Mouse (Mus musculus): ENCODE measurements around the gene Lpcat4. TPM values are rescaled to one million over a fixed set of nuclear protein-coding genes. Genes with fewer than 3 reads are reported as not detected.

Lpcat4 gene
- total and polyA plus RNA-seq, 2 experiments from 2014 or later: 22.8 to 44.7 TPM

DNA sequence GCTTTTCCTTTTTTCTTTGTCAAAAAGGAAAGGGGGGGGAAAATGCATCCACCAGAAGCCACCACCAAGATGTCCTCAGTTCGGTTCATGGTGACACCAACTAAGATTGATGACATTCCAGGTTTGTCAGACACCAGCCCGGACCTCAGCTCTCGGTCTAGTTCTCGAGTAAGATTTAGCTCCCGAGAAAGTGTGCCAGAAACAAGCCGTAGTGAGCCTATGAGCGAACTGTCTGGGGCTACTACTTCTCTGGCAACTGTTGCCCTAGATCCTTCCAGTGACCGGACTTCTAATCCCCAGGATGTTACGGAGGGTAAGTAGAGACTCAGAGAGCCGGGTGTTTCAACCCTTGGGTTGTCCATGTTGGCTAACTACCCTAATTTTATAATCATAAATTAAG is 27.5 kb downstream of the Lpcat4 start:
- Histone ChIP-seq H3K4me1 (ENCODE audit: insufficient read depth, low read length) (peaks cover 22% of the 10 kb centered on the region), H3K9me3 (ENCODE audit: low read length) (no peaks in the 10 kb centered on the region), H3K4me2 (ENCODE audit: low read depth, low read length) (peak overlapping the region; percentile 87), H3K36me3 (ENCODE audit: insufficient read depth, low read length) (no peaks in the 10 kb centered on the region), H3K27ac (peak overlapping the region; percentile 96; the same call in 1 of the 2 replicates), H3K9ac (replicated peaks; ENCODE audit: low read length) (peak overlapping the region; percentile 85), H3K27me3 (ENCODE audit: insufficient read depth, low read length) (no peaks in the 10 kb centered on the region), H3K4me3 (ENCODE audit: low read length) (peak overlapping the region; percentile 87)
- no peak for ATAC-seq
- 19% methylated on average over 10 of the region's 10 CpGs for WGBS
- no peak for TF ChIP-seq CTCF (IDR thresholded peaks at IDR 0.05; ENCODE audit: low read depth)
- DNase-seq (ENCODE audit: low spot score): peak; percentile 27

GRCm38 (mm10) chr2:112267547-112268269 is 28.4 kb downstream of the Lpcat4 start:
- TF ChIP-seq CTCF (IDR thresholded peaks at IDR 0.05; ENCODE audit: low read depth): no peak
- Histone ChIP-seq H3K9me3 (ENCODE audit: low read length) (no peaks in the 10 kb centered on the region), H3K9ac (replicated peaks; ENCODE audit: low read length) (no peak overlapping the region; the same call in 1 of the 2 replicates), H3K4me2 (ENCODE audit: low read depth, low read length) (peak overlapping the region; percentile 87), H3K27ac (no peak overlapping the region), H3K4me1 (ENCODE audit: insufficient read depth, low read length) (peaks cover 20% of the 10 kb centered on the region), H3K36me3 (ENCODE audit: insufficient read depth, low read length) (no peaks in the 10 kb centered on the region), H3K4me3 (ENCODE audit: low read length) (peak overlapping the region; percentile 87), H3K27me3 (ENCODE audit: insufficient read depth, low read length) (no peaks in the 10 kb centered on the region)
- DNase-seq (ENCODE audit: low spot score) (no peak), ATAC-seq (no peak)
- WGBS: 68% methylated on average over 8 of the region's 8 CpGs

GRCm38 (mm10) chr2:112270011-112270410 is 30.7 kb downstream of the Lpcat4 start:
- TF ChIP-seq CTCF (IDR thresholded peaks at IDR 0.05; ENCODE audit: low read depth): no peak
- WGBS: 96% methylated on average over 2 of the region's 2 CpGs

DNA sequence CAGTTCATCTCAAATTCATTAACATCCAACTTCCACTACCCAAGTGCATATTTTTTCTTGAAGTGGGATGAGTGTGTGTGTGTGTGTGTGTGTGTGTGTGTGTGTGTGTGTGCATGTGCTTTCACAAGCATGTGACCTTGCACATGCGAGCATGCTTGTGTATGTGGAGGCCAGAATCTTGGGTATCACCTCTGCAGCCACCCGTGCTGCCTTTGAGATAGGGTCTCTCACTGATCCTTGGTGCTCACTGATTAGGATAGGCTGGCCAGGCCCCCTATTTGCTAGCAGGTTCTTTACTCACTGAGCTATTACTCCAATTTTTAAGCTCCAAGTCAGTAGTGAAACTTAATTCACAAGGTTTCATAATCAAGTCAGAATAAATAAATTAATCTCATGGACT is 33.6 kb downstream of the Lpcat4 start:
- TF ChIP-seq CTCF (IDR thresholded peaks at IDR 0.05; ENCODE audit: low read depth): no peak
- ATAC-seq: no peak

More at GRCm38 (mm10) chr2:112270011-112270410, 30.7 kb downstream of the Lpcat4 start:
- Histone ChIP-seq H3K4me2 (ENCODE audit: low read depth, low read length) (no peak overlapping the region; the same call in 1 of the 2 replicates), H3K27me3 (ENCODE audit: insufficient read depth, low read length) (no peaks in the 10 kb centered on the region), H3K4me1 (ENCODE audit: insufficient read depth, low read length) (peaks cover 17% of the 10 kb centered on the region), H3K9ac (replicated peaks; ENCODE audit: low read length) (no peak overlapping the region), H3K27ac (no peak overlapping the region), H3K4me3 (ENCODE audit: low read length) (no peak overlapping the region), H3K36me3 (ENCODE audit: insufficient read depth, low read length) (no peaks in the 10 kb centered on the region), H3K9me3 (ENCODE audit: low read length) (no peaks in the 10 kb centered on the region)
- ATAC-seq: no peak
- no peak for DNase-seq (ENCODE audit: low spot score)

DNA sequence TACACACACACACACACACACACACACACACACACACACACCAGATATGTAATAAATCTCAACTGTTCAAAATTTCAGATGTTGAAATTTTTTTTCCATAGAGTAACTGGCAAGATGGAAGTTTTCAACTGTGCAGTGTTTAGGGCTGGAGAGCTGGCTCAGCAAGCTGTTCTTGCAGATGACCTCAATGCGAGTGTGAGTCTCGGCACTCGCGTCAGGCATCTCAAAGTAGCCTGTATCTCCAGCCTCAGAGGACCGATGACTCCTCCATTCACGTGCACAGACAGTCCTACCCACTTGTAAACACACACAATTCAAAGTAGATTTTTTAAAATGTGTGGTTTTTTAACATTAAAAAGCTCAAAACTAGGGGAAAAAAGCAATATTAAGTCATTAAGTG is 34.2 kb downstream of the Lpcat4 start:
- H3K4me2 ChIP-seq (ENCODE audit: low read depth, low read length): no peak overlapping the region
- no peak overlapping the region for H3K9ac ChIP-seq (replicated peaks; ENCODE audit: low read length)
- 84% methylated on average over 6 of the region's 6 CpGs for WGBS
- H3K36me3 ChIP-seq (ENCODE audit: insufficient read depth, low read length): no peaks in the 10 kb centered on the region
- ATAC-seq (no peak), DNase-seq (ENCODE audit: low spot score) (no peak)
- no peak overlapping the region for H3K27ac ChIP-seq
- H3K4me1 ChIP-seq (ENCODE audit: insufficient read depth, low read length): peaks cover 3% of the 10 kb centered on the region; the same call in 1 of the 2 replicates
- H3K4me3 ChIP-seq (ENCODE audit: low read length): no peak overlapping the region
- no peak for TF ChIP-seq CTCF (IDR thresholded peaks at IDR 0.05; ENCODE audit: low read depth)
- no peaks in the 10 kb centered on the region for H3K9me3 ChIP-seq (ENCODE audit: low read length)
- no peaks in the 10 kb centered on the region for H3K27me3 ChIP-seq (ENCODE audit: insufficient read depth, low read length)

More for the DNA sequence above, 33.6 kb downstream of the Lpcat4 start:
- WGBS: 98% methylated on average over 2 of the region's 2 CpGs
- DNase-seq (ENCODE audit: low spot score): no peak
- no peak overlapping the region for H3K9ac ChIP-seq (replicated peaks; ENCODE audit: low read length)
- H3K27me3 ChIP-seq (ENCODE audit: insufficient read depth, low read length): no peaks in the 10 kb centered on the region
- H3K27ac ChIP-seq: no peak overlapping the region
- no peak overlapping the region for H3K4me2 ChIP-seq (ENCODE audit: low read depth, low read length)
- peaks cover 3% of the 10 kb centered on the region; the same call in 1 of the 2 replicates for H3K4me1 ChIP-seq (ENCODE audit: insufficient read depth, low read length)
- H3K4me3 ChIP-seq (ENCODE audit: low read length): no peak overlapping the region
- H3K36me3 ChIP-seq (ENCODE audit: insufficient read depth, low read length): no peaks in the 10 kb centered on the region
- no peaks in the 10 kb centered on the region for H3K9me3 ChIP-seq (ENCODE audit: low read length)

- H3K4me1 ChIP-seq (ENCODE audit: insufficient read depth, low read length): no peaks in the 10 kb centered on the region
- H3K27ac ChIP-seq: no peak overlapping the region
- H3K9me3 ChIP-seq (ENCODE audit: low read length): no peaks in the 10 kb centered on the region
- no peaks in the 10 kb centered on the region for H3K27me3 ChIP-seq (ENCODE audit: insufficient read depth, low read length)
- WGBS: 91% methylated on average over 3 of the region's 3 CpGs
- no peak for TF ChIP-seq CTCF (IDR thresholded peaks at IDR 0.05; ENCODE audit: low read depth)
- no peak overlapping the region for H3K9ac ChIP-seq (replicated peaks; ENCODE audit: low read length)
- no peaks in the 10 kb centered on the region for H3K36me3 ChIP-seq (ENCODE audit: insufficient read depth, low read length)
- DNase-seq (ENCODE audit: low spot score): no peak
- H3K4me3 ChIP-seq (ENCODE audit: low read length): no peak overlapping the region
- no peak for ATAC-seq
- no peak overlapping the region for H3K4me2 ChIP-seq (ENCODE audit: low read depth, low read length)
Measured at GRCm38 (mm10) chr2:112276870-112277269, 37.6 kb downstream of the Lpcat4 start.

GRCm38 (mm10) chr2:112282846-112283245 is 43.6 kb downstream of the Lpcat4 start:
- H3K4me2 ChIP-seq (ENCODE audit: low read depth, low read length): no peak overlapping the region

More at GRCm38 (mm10) chr2:112282846-112283245, 43.6 kb downstream of the Lpcat4 start:
- no peak for ATAC-seq
- DNase-seq (ENCODE audit: low spot score): no peak
- no peak for TF ChIP-seq CTCF (IDR thresholded peaks at IDR 0.05; ENCODE audit: low read depth)
- H3K9ac ChIP-seq (replicated peaks; ENCODE audit: low read length): no peak overlapping the region
- no peaks in the 10 kb centered on the region for H3K4me1 ChIP-seq (ENCODE audit: insufficient read depth, low read length)
- no peaks in the 10 kb centered on the region for H3K36me3 ChIP-seq (ENCODE audit: insufficient read depth, low read length)
- WGBS: 82% methylated on average over 1 of the region's 1 CpGs
- H3K4me3 ChIP-seq (ENCODE audit: low read length): no peak overlapping the region
- H3K27ac ChIP-seq: no peak overlapping the region
- H3K9me3 ChIP-seq (ENCODE audit: low read length): no peaks in the 10 kb centered on the region
- H3K27me3 ChIP-seq (ENCODE audit: insufficient read depth, low read length): no peaks in the 10 kb centered on the region

All from hindbrain, postnatal 0 days (tissue).